Mouse (Mus musculus) gastrocnemius, postnatal 4 days (tissue): ENCODE results near the gene Ninl. TPM values are rescaled to one million over a fixed set of nuclear protein-coding genes. Genes with fewer than 3 reads are reported as not detected.
"Not testable (repeated sequence)": the region's sequence is repeated elsewhere in the genome, so short reads cannot be mapped to it uniquely, and the experiment has no call there.

Experiments used
- DNase-seq, 2 experiments: peaks; one replicate each; pipeline ENCODE4 v3.0.0; 2021 to 2022; ENCODE audit warnings: low spot score in 2 of 2, mixed read lengths in 2 of 2
- total RNA-seq, 2 experiments: library from RNA; stranded (reverse); gene quantifications; 2 replicates each; pipeline ENCODE4 v1.2.3; 2021

The Ninl gene
- total RNA-seq, 2 experiments from 2014 or later = 0.62 to 1.5 TPM

- DNase-seq = no peak
Measured at GRCm38 (mm10) chr2:150950056-150950455, 89.1 kb downstream of the Ninl start.

GRCm38 (mm10) chr2:150949652-150950051 is 89.5 kb downstream of the Ninl start:
- DNase-seq = no peak

GRCm38 (mm10) chr2:150948786-150949185 is 90.4 kb downstream of the Ninl start:
- DNase-seq = no peak

GRCm38 (mm10) chr2:150947880-150948611 is 91.1 kb downstream of the Ninl start:
- not testable (repeated sequence) for DNase-seq

- DNase-seq = not testable (repeated sequence)
Measured at GRCm38 (mm10) chr2:150947341-150947740, 91.8 kb downstream of the Ninl start.

- DNase-seq = no peak
Measured at GRCm38 (mm10) chr2:150944017-150944416, 95.2 kb downstream of the Ninl start.

- DNase-seq = no peak
Measured at GRCm38 (mm10) chr2:150934659-150935058, 104.5 kb downstream of the Ninl start.

GRCm38 (mm10) chr2:150933482-150933881 is 105.7 kb downstream of the Ninl start:
- DNase-seq = no peak

GRCm38 (mm10) chr2:150930806-150931205 is 108.4 kb downstream of the Ninl start:
- no peak for DNase-seq

- no peak for DNase-seq
Measured at GRCm38 (mm10) chr2:150929156-150929555, 110.0 kb downstream of the Ninl start.

GRCm38 (mm10) chr2:150927038-150927720 is 112.0 kb downstream of the Ninl start:
- no peak for DNase-seq

GRCm38 (mm10) chr2:150923505-150923904 is 115.7 kb downstream of the Ninl start:
- no peak for DNase-seq

- DNase-seq = no peak
Measured at GRCm38 (mm10) chr2:150923026-150923425, 116.2 kb downstream of the Ninl start.

- DNase-seq = no peak
Measured at GRCm38 (mm10) chr2:150922165-150922564, 117.0 kb downstream of the Ninl start.

GRCm38 (mm10) chr2:150921697-150922096 is 117.5 kb downstream of the Ninl start:
- no peak for DNase-seq

GRCm38 (mm10) chr2:150920543-150920942 is 118.6 kb downstream of the Ninl start:
- no peak for DNase-seq

GRCm38 (mm10) chr2:150918720-150919119 is 120.5 kb downstream of the Ninl start:
- no peak for DNase-seq

- no peak for DNase-seq
Measured at GRCm38 (mm10) chr2:150915786-150916185, 123.4 kb downstream of the Ninl start.

GRCm38 (mm10) chr2:150914781-150915515 is 124.2 kb downstream of the Ninl start:
- no peak for DNase-seq

GRCm38 (mm10) chr2:150910295-150910881 is 128.8 kb downstream of the Ninl start:
- DNase-seq = no peak

GRCm38 (mm10) chr2:150909429-150910039 is 129.6 kb downstream of the Ninl start:
- peak; percentile 87 to 94 for DNase-seq
